Mouse (Mus musculus): ENCODE measurements around the gene 2810408A11Rik.

GRCm38 (mm10) chr11:69876186-69876585, 24.6 kb downstream of the 2810408A11Rik start:
- TF ChIP-seq CTCF (IDR thresholded peaks at IDR 0.05; ENCODE audit: low read depth), result no peak
- no peak for TF ChIP-seq EP300 (IDR thresholded peaks at IDR 0.05; ENCODE audit: low read depth)

Data from liver, postnatal 0 days (tissue).